Mouse (Mus musculus): ENCODE measurements at regions not wholly inside any gene's neighbourhood (a gene's known extent, or its start where the extent isn't known, plus 50 kb on each side); places are given as distances from the start of the nearest gene placed in this dataset.

GRCm38 (mm10) chr4:9144226-9145215 lies 905.7 kb upstream of the Car8 start:
- ATAC-seq (ENCODE audit: extremely low read depth, insufficient number of reproducible peaks, low FRiP score, poor library complexity, severe bottlenecking) (no peak), DNase-seq (ENCODE audit: low spot score) (no peak)
- Histone ChIP-seq H3K4me3 (ENCODE audit: low read depth, low read length) (no peak overlapping the region), H3K27me3 (ENCODE audit: insufficient read depth, low read length) (no peaks in the 10 kb centered on the region), H3K9me3 (replicated peaks) (no peaks in the 10 kb centered on the region; the same call in 1 of the 2 replicates), H3K36me3 (replicated peaks) (no peaks in the 10 kb centered on the region), H3K4me1 (ENCODE audit: insufficient read depth, low read depth, low read length) (no peaks in the 10 kb centered on the region)
- TF ChIP-seq TAL1 (conservative IDR thresholded peaks at IDR 0.05; ENCODE audit: low read depth, low read length), result no peak
- TF ChIP-seq POLR2AphosphoS5 (IDR thresholded peaks at IDR 0.05; ENCODE audit: insufficient replicate concordance, low read depth, low read length), result no peak
- TF ChIP-seq GATA1 (IDR thresholded peaks at IDR 0.05; ENCODE audit: borderline replicate concordance, low read length), result no peak
- no peak for TF ChIP-seq CTCF (IDR thresholded peaks at IDR 0.05; ENCODE audit: low read depth, low read length)
- no peak for TF ChIP-seq GATA2 (IDR thresholded peaks at IDR 0.05; ENCODE audit: borderline replicate concordance, low read depth, low read length)

- H3K4me3 ChIP-seq (ENCODE audit: low read depth, low read length), result no peak overlapping the region
- H3K27me3 ChIP-seq (ENCODE audit: insufficient read depth, low read length), result peaks cover under 1% of the 10 kb centered on the region; the same call in 1 of the 2 replicates
- TF ChIP-seq GATA1 (IDR thresholded peaks at IDR 0.05; ENCODE audit: borderline replicate concordance, low read length) (no peak), GATA2 (IDR thresholded peaks at IDR 0.05; ENCODE audit: borderline replicate concordance, low read depth, low read length) (no peak), TAL1 (conservative IDR thresholded peaks at IDR 0.05; ENCODE audit: low read depth, low read length) (no peak), POLR2AphosphoS5 (IDR thresholded peaks at IDR 0.05; ENCODE audit: insufficient replicate concordance, low read depth, low read length) (no peak), CTCF (IDR thresholded peaks at IDR 0.05; ENCODE audit: low read depth, low read length) (no peak)
- no peaks in the 10 kb centered on the region for H3K36me3 ChIP-seq (replicated peaks)
- no peaks in the 10 kb centered on the region for H3K4me1 ChIP-seq (ENCODE audit: insufficient read depth, low read depth, low read length)
- DNase-seq (ENCODE audit: low spot score), result no peak
- no peaks in the 10 kb centered on the region for H3K9me3 ChIP-seq (replicated peaks)
- no peak for ATAC-seq (ENCODE audit: extremely low read depth, insufficient number of reproducible peaks, low FRiP score, poor library complexity, severe bottlenecking)
Observed at GRCm38 (mm10) chr4:9143087-9143486, 904.2 kb upstream of the Car8 start.

GRCm38 (mm10) chr4:9141946-9142683 lies 903.3 kb upstream of the Car8 start:
- Histone ChIP-seq H3K36me3 (replicated peaks) (no peaks in the 10 kb centered on the region), H3K9me3 (replicated peaks) (no peaks in the 10 kb centered on the region), H3K4me1 (ENCODE audit: insufficient read depth, low read depth, low read length) (no peaks in the 10 kb centered on the region), H3K4me3 (ENCODE audit: low read depth, low read length) (no peak overlapping the region), H3K27me3 (ENCODE audit: insufficient read depth, low read length) (peaks cover 4% of the 10 kb centered on the region)
- no peak for DNase-seq (ENCODE audit: low spot score)
- TF ChIP-seq GATA2 (IDR thresholded peaks at IDR 0.05; ENCODE audit: borderline replicate concordance, low read depth, low read length) (no peak), GATA1 (IDR thresholded peaks at IDR 0.05; ENCODE audit: borderline replicate concordance, low read length) (no peak), TAL1 (conservative IDR thresholded peaks at IDR 0.05; ENCODE audit: low read depth, low read length) (no peak), CTCF (IDR thresholded peaks at IDR 0.05; ENCODE audit: low read depth, low read length) (no peak)
- ATAC-seq (ENCODE audit: extremely low read depth, insufficient number of reproducible peaks, low FRiP score, poor library complexity, severe bottlenecking), result no peak

DNA sequence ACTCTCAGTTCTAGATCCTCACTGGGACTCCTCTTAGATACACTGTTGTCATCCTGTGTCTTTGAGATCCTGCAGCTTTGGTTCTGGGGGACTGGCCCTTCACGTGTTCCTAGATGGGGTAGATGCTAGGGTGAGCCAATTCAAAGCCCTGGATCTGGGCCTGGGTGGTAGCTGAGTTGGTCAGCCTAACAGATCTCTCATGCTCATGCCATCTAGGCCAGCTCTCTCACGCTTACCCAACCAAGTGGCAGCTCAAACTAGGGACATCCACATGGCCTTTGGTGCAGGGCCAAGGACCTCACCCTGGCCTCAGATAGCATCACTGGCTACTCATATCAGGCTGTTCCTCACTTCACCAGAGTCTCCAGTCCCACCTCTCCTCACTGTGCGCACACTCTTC lies 901.9 kb upstream of the Car8 start:
- no peak for TF ChIP-seq TAL1 (conservative IDR thresholded peaks at IDR 0.05; ENCODE audit: low read depth, low read length)
- TF ChIP-seq GATA1 (IDR thresholded peaks at IDR 0.05; ENCODE audit: borderline replicate concordance, low read length), result no peak
- TF ChIP-seq GATA2 (IDR thresholded peaks at IDR 0.05; ENCODE audit: borderline replicate concordance, low read depth, low read length), result no peak
- no peak for TF ChIP-seq CTCF (IDR thresholded peaks at IDR 0.05; ENCODE audit: low read depth, low read length)
- no peak for TF ChIP-seq POLR2AphosphoS5 (IDR thresholded peaks at IDR 0.05; ENCODE audit: insufficient replicate concordance, low read depth, low read length)
- H3K27me3 ChIP-seq (ENCODE audit: insufficient read depth, low read length), result peaks cover 9% of the 10 kb centered on the region

GRCm38 (mm10) chr4:9136657-9137056 lies 897.8 kb upstream of the Car8 start:
- Histone ChIP-seq H3K27me3 (ENCODE audit: insufficient read depth, low read length) (peaks cover 11% of the 10 kb centered on the region), H3K4me1 (ENCODE audit: insufficient read depth, low read depth, low read length) (peaks cover 7% of the 10 kb centered on the region; the same call in 1 of the 2 replicates), H3K4me3 (ENCODE audit: low read depth, low read length) (no peak overlapping the region), H3K36me3 (replicated peaks) (no peaks in the 10 kb centered on the region), H3K9me3 (replicated peaks) (no peaks in the 10 kb centered on the region)
- no peak for ATAC-seq (ENCODE audit: extremely low read depth, insufficient number of reproducible peaks, low FRiP score, poor library complexity, severe bottlenecking)
- no peak for TF ChIP-seq CTCF (IDR thresholded peaks at IDR 0.05; ENCODE audit: low read depth, low read length)
- DNase-seq (ENCODE audit: low spot score), result no peak

More for the DNA sequence above, 901.9 kb upstream of the Car8 start:
- DNase-seq (ENCODE audit: low spot score) (no peak), ATAC-seq (ENCODE audit: extremely low read depth, insufficient number of reproducible peaks, low FRiP score, poor library complexity, severe bottlenecking) (no peak)
- H3K36me3 ChIP-seq (replicated peaks), result no peaks in the 10 kb centered on the region
- H3K4me1 ChIP-seq (ENCODE audit: insufficient read depth, low read depth, low read length), result peaks cover 5% of the 10 kb centered on the region; the same call in 1 of the 2 replicates
- no peaks in the 10 kb centered on the region for H3K9me3 ChIP-seq (replicated peaks)
- H3K4me3 ChIP-seq (ENCODE audit: low read depth, low read length), result no peak overlapping the region

- Histone ChIP-seq H3K36me3 (replicated peaks) (no peaks in the 10 kb centered on the region), H3K27me3 (ENCODE audit: insufficient read depth, low read length) (peaks cover 11% of the 10 kb centered on the region), H3K4me3 (ENCODE audit: low read depth, low read length) (no peak overlapping the region), H3K4me1 (ENCODE audit: insufficient read depth, low read depth, low read length) (peaks cover 7% of the 10 kb centered on the region; the same call in 1 of the 2 replicates), H3K9me3 (replicated peaks) (no peaks in the 10 kb centered on the region)
- no peak for ATAC-seq (ENCODE audit: extremely low read depth, insufficient number of reproducible peaks, low FRiP score, poor library complexity, severe bottlenecking)
- no peak for DNase-seq (ENCODE audit: low spot score)
- TF ChIP-seq TAL1 (conservative IDR thresholded peaks at IDR 0.05; ENCODE audit: low read depth, low read length) (no peak), GATA1 (IDR thresholded peaks at IDR 0.05; ENCODE audit: borderline replicate concordance, low read length) (no peak), POLR2AphosphoS5 (IDR thresholded peaks at IDR 0.05; ENCODE audit: insufficient replicate concordance, low read depth, low read length) (no peak), CTCF (IDR thresholded peaks at IDR 0.05; ENCODE audit: low read depth, low read length) (no peak), GATA2 (IDR thresholded peaks at IDR 0.05; ENCODE audit: borderline replicate concordance, low read depth, low read length) (no peak)
Observed at GRCm38 (mm10) chr4:9136188-9136569, 897.3 kb upstream of the Car8 start.
